Mouse (Mus musculus) heart, postnatal 25 days (tissue): ENCODE measurements around the gene Ercc4. TPM values are rescaled to one million over a fixed set of nuclear protein-coding genes. Genes with fewer than 3 reads are reported as not detected.

Experiments
- DNase-seq: peaks from one replicate; pipeline ENCODE4 v3.0.0; 2022; ENCODE audit warnings: low spot score
- intact Hi-C: fragments of 180-260 bp; cut with DNase I; formaldehyde crosslinking; loops from one replicate; pipeline ENCODE4 v1.15.1; 2025
- total RNA-seq, 2 experiments: library from RNA; stranded (reverse); gene quantifications; 2 replicates each; pipeline ENCODE4 v1.2.3; 2021

Ercc4 gene
- total RNA-seq, 2 experiments from 2014 or later: 6.7 to 8.6 TPM

- intact Hi-C loops: no loop called here
- no peak for DNase-seq
Observed at GRCm38 (mm10) chr16:13144682-13145410, 35.4 kb downstream of the Ercc4 start.

GRCm38 (mm10) chr16:13146231-13146630, 36.7 kb downstream of the Ercc4 start:
- no peak for DNase-seq

GRCm38 (mm10) chr16:13147810-13148555, 38.5 kb downstream of the Ercc4 start:
- intact Hi-C loops: no loop called here

More at GRCm38 (mm10) chr16:13146231-13146630, 36.7 kb downstream of the Ercc4 start:
- intact Hi-C loops: no loop called here

GRCm38 (mm10) chr16:13149950-13150349, 40.5 kb downstream of the Ercc4 start:
- intact Hi-C loops: no loop called here
- DNase-seq: no peak

More at GRCm38 (mm10) chr16:13147810-13148555, 38.5 kb downstream of the Ercc4 start:
- DNase-seq: no peak

- intact Hi-C loops: no loop called here
- no peak for DNase-seq
Observed at GRCm38 (mm10) chr16:13150790-13151189, 41.3 kb downstream of the Ercc4 start.

- intact Hi-C loops: no loop called here
- DNase-seq: no peak
Observed at GRCm38 (mm10) chr16:13152475-13152874, 43.0 kb downstream of the Ercc4 start.

GRCm38 (mm10) chr16:13153215-13153614, 43.7 kb downstream of the Ercc4 start:
- DNase-seq: no peak
- intact Hi-C loops: no loop called here

- no peak for DNase-seq
- intact Hi-C loops: no loop called here
Observed at GRCm38 (mm10) chr16:13154352-13154751, 44.9 kb downstream of the Ercc4 start.

GRCm38 (mm10) chr16:13157314-13157713, 47.8 kb downstream of the Ercc4 start:
- intact Hi-C loops: no loop called here
- DNase-seq: no peak

GRCm38 (mm10) chr16:13158153-13158670, 48.7 kb downstream of the Ercc4 start:
- intact Hi-C loops: loop anchor here (1.0 kb wide), 1 partner anchor 252 kb away; no protein-coding TSS in a partner anchor
- no peak for DNase-seq

- intact Hi-C loops: loop anchor here (1.0 kb wide), 1 partner anchor 251 kb away; no protein-coding TSS in a partner anchor
Observed at GRCm38 (mm10) chr16:13158906-13159889, 49.7 kb downstream of the Ercc4 start.

GRCm38 (mm10) chr16:13159927-13160644, 50.6 kb downstream of the Ercc4 start:
- intact Hi-C loops: loop anchor here (1.0 to 5.0 kb wide), 4 partner anchors 29 to 197 kb away; partner anchors contain the start of gene Mrtfb
- peak; percentile 82 for DNase-seq

More at GRCm38 (mm10) chr16:13158906-13159889, 49.7 kb downstream of the Ercc4 start:
- peak; percentile 34 for DNase-seq

GRCm38 (mm10) chr16:13161516-13161915, 52.0 kb downstream of the Ercc4 start:
- intact Hi-C loops: loop anchor here (2.0 to 5.0 kb wide), 3 partner anchors 71 to 195 kb away; partner anchors contain the start of gene Mrtfb

GRCm38 (mm10) chr16:13167731-13168130, 58.2 kb downstream of the Ercc4 start:
- DNase-seq: no peak
- intact Hi-C loops: no loop called here

More at GRCm38 (mm10) chr16:13161516-13161915, 52.0 kb downstream of the Ercc4 start:
- DNase-seq: no peak

- intact Hi-C loops: no loop called here
- no peak for DNase-seq
Observed at GRCm38 (mm10) chr16:13173055-13173742, 63.7 kb downstream of the Ercc4 start.

GRCm38 (mm10) chr16:13182526-13182925, 73.0 kb downstream of the Ercc4 start:
- DNase-seq: no peak
- intact Hi-C loops: no loop called here

GRCm38 (mm10) chr16:13183182-13183742, 73.8 kb downstream of the Ercc4 start:
- intact Hi-C loops: no loop called here

GRCm38 (mm10) chr16:13184381-13184780, 74.9 kb downstream of the Ercc4 start:
- intact Hi-C loops: loop anchor here (2.0 kb wide), 1 partner anchor 14 kb away; no protein-coding TSS in a partner anchor
- no peak for DNase-seq

More at GRCm38 (mm10) chr16:13183182-13183742, 73.8 kb downstream of the Ercc4 start:
- DNase-seq: no peak
